Mouse (Mus musculus) heart, adult 2 months (tissue): Measurements from ENCODE around the gene Asb1.

ENCODE experiments used
- EP300 ChIP-seq: fragments of 200-500 bp; IDR thresholded peaks from 2 replicates; pipeline ENCODE4 v1.6.1; 2011; ENCODE audit warnings: low read depth, low read length, control low read depth; ENCODE audit not compliant: insufficient read depth
- POLR2A ChIP-seq: fragments of 200-500 bp; IDR thresholded peaks from 2 replicates; pipeline ENCODE4 v1.6.1; 2011; ENCODE audit warnings: mild to moderate bottlenecking, low read depth, low read length, control low read depth; ENCODE audit not compliant: insufficient read depth

- TF ChIP-seq POLR2A, result no peak
- no peak for TF ChIP-seq EP300
These were observed 49.4 kb downstream of the Asb1 start for GRCm38 (mm10) chr1:91589738-91590137.
